ENCODE assay signal across 8 mouse cellular contexts in the genomic region with DNA sequence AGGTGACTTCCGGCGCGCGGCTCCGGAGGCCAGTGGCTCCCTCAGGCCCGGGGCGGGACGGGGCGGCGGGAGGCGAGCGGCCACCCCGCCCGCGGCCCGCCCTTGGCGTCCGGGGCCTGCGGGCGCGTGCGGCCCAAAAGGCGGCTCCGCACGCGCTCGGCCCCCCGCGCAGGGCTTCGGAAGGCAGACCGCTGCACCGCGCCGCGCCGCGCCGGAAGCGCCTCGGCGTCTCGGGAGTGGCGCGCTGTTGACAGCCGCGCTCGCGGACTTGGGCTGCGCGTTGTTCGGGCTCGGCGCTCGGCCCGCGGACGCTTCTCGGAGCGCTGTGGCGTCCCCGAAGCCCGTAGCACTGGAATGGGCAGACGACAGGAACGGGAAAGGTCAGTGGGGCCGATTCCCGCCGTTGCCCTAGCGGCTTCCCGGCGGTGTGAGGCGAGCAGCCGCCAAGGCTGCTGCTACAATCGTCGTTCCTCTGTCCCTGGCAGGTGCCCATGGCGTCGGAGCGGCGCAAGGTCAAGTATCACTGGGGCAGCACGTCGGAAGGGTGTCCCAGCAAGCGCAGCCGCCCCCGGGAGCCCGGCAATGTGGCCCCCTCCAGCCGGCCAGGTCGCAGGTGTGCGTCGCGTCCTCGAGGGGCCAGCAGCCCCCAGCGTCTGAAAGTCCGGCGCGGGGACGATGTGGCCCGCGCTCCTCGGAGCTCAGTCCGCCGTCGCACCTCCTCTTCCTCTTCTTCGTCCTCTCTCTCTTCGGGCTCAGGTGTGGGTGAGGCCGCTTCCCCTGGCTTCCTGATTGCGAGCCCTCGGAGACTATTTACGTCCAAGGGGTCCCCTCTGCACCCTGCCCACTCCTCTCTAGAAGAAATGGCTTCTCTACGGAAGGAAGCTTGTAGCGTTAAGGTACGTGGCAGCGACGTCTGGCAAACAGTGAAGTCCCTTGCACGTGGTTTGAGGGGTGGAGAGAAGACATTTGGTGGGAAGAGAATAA. TPM values are rescaled to one million over a fixed set of nuclear protein-coding genes. Genes with fewer than 3 reads are reported as not detected.
A peak's percentile ranks its signal among the peaks of the same experiment; 100 is the strongest.
DNase-seq lines count a peak whose midpoint lies in the region; ATAC-seq and TF ChIP-seq lines count a peak whose summit lies in the region.

No protein-coding gene starts in this region.

- ATAC-seq in inflammation-experienced regulatory T-cells, adult 6 months: no peak

- H3K27ac ChIP-seq in spleen, adult 2 months (ENCODE audit: insufficient read depth, low read length): peak overlapping the region; percentile 93

- TF ChIP-seq POLR2A in spleen, adult 2 months (IDR thresholded peaks at IDR 0.05; ENCODE audit: low read depth, low read length): no peak

- peak; percentile 52 for DNase-seq in 3T3-L1 (ENCODE audit: low read depth, low spot score)
- peak; percentile 42 for DNase-seq in cerebellum, adult 8-10 months
- peak; percentile 44 for DNase-seq in gastrocnemius, postnatal 25 days
- DNase-seq in kidney, adult 9 months: peak; percentile 50
- peak; percentile 34 to 62 for DNase-seq in lung, postnatal 4 days
- DNase-seq in spleen, adult 2 months (ENCODE audit: low read depth in 1 of 2, low spot score in 2 of 2): peak in 1 of 2 experiments; percentile 25

- H3K27me3 ChIP-seq in E14TG2a.4 (ENCODE audit: insufficient read depth, low read length): no peaks in the 10 kb centered on the region
- no peaks in the 10 kb centered on the region for H3K27me3 ChIP-seq in spleen, adult 2 months (ENCODE audit: control insufficient read depth, insufficient read depth, low read length)

- H3K36me3 ChIP-seq in E14TG2a.4 (ENCODE audit: insufficient read depth, low read length): peaks cover 70% of the 10 kb centered on the region
- H3K36me3 ChIP-seq in spleen, adult 2 months (ENCODE audit: control insufficient read depth, insufficient read depth, low read length): peaks cover 22% of the 10 kb centered on the region

- no peak for TF ChIP-seq CTCF in E14TG2a.4 (conservative IDR thresholded peaks at IDR 0.05; ENCODE audit: low read length)
- no peak for TF ChIP-seq CTCF in spleen, adult 2 months (IDR thresholded peaks at IDR 0.05; ENCODE audit: extremely low read depth, insufficient read depth, insufficient read length, insufficient replicate concordance)

- WGBS in spleen, adult 2 months: under 1% methylated on average over 100 of the region's 113 CpGs

- H3K4me1 ChIP-seq in E14TG2a.4 (replicated peaks; ENCODE audit: low read depth, low read length): peaks cover 63% of the 10 kb centered on the region
- peaks cover 2% of the 10 kb centered on the region for H3K4me1 ChIP-seq in spleen, adult 2 months (ENCODE audit: control insufficient read depth, insufficient read depth, insufficient read length)

- no peaks in the 10 kb centered on the region for H3K9me3 ChIP-seq in E14TG2a.4 (ENCODE audit: low read length)

- peak overlapping the region; percentile 95 for H3K4me3 ChIP-seq in E14TG2a.4 (replicated peaks; ENCODE audit: low read length)
- peak overlapping the region; percentile 98 for H3K4me3 ChIP-seq in spleen, adult 2 months (ENCODE audit: extremely low read depth, insufficient read depth, insufficient read length)

RNA-seq across cellular contexts. Expression of gene Tatdn2, which starts 0.7 kb away (rescaled TPM):
- total RNA-seq in gastrocnemius, postnatal 25 days (2021): 10 to 100 TPM; 28.8 to 31.6 TPM
- polyA plus RNA-seq in spleen, adult 2 months (2012; rRNA removed): 24.3 and 27.4 TPM in 2 replicates
- polyA plus RNA-seq in inflammation-experienced regulatory T-cells, adult 6 months (2017; shearing (Covaris generic)): 1 to 10 TPM; 3.2 to 7.7 (median 7.5) TPM

RNA-seq across cellular contexts. Expression of gene Ghrl, which starts 22.2 kb away (rescaled TPM):
- not detected for total RNA-seq in gastrocnemius, postnatal 25 days (2021)
- 0.54 TPM in 1 of 2 replicates, not detected in the other for polyA plus RNA-seq in spleen, adult 2 months (2012; rRNA removed)
- polyA plus RNA-seq in inflammation-experienced regulatory T-cells, adult 6 months (2017; shearing (Covaris generic)): under 1 TPM in 2 of 3 experiments, not detected in 1; 0.64 to 0.73 TPM

RNA-seq across cellular contexts. Expression of gene Sec13, which starts 43.0 kb away (rescaled TPM):
- total RNA-seq in gastrocnemius, postnatal 25 days (2021): 10 to 100 TPM; 62.4 to 67.2 TPM
- polyA plus RNA-seq in spleen, adult 2 months (2012; rRNA removed): 80.0 and 81.8 TPM in 2 replicates
- 100 to 1,000 TPM; 145 to 155 (median 153) TPM for polyA plus RNA-seq in inflammation-experienced regulatory T-cells, adult 6 months (2017; shearing (Covaris generic))

RNA-seq across cellular contexts. Expression of gene Irak2, which starts 59.2 kb away (rescaled TPM):
- 1 to 10 TPM; 3.0 to 4.7 TPM for total RNA-seq in gastrocnemius, postnatal 25 days (2021)
- 42.4 and 56.2 TPM in 2 replicates for polyA plus RNA-seq in spleen, adult 2 months (2012; rRNA removed)
- 10 to 100 TPM; 18.1 to 35.7 (median 21.5) TPM for polyA plus RNA-seq in inflammation-experienced regulatory T-cells, adult 6 months (2017; shearing (Covaris generic))
